Mouse (Mus musculus): ENCODE results near the gene Noto. TPM values are rescaled to one million over a fixed set of nuclear protein-coding genes. Genes with fewer than 3 reads are reported as not detected.
"Not testable (repeated sequence)": the region's sequence is repeated elsewhere in the genome, so short reads cannot be mapped to it uniquely, and the experiment has no call there.

Noto gene
- polyA plus RNA-seq, 1 experiment: not detected

- DNase-seq (ENCODE audit: low read depth in 1 of 2, low spot score in 2 of 2): no peak
- Histone ChIP-seq H3K27ac (ENCODE audit: insufficient read depth, low read length) (no peak overlapping the region), H3K27me3 (ENCODE audit: control insufficient read depth, insufficient read depth, low read length) (no peaks in the 10 kb centered on the region), H3K4me3 (ENCODE audit: extremely low read depth, insufficient read depth, insufficient read length) (no peak overlapping the region), H3K36me3 (ENCODE audit: control insufficient read depth, insufficient read depth, low read length) (peaks cover 22% of the 10 kb centered on the region), H3K4me1 (ENCODE audit: control insufficient read depth, insufficient read depth, insufficient read length) (no peaks in the 10 kb centered on the region)
- TF ChIP-seq CTCF (IDR thresholded peaks at IDR 0.05; ENCODE audit: extremely low read depth, insufficient read depth, insufficient read length, insufficient replicate concordance) (no peak), POLR2A (IDR thresholded peaks at IDR 0.05; ENCODE audit: low read depth, low read length) (no peak)
- 87% methylated on average over 4 of the region's 4 CpGs for WGBS
Observed at GRCm38 (mm10) chr6:85441142-85441541, 17.5 kb downstream of the Noto start.

GRCm38 (mm10) chr6:85443488-85444233 lies 20.0 kb downstream of the Noto start:
- WGBS: 88% methylated on average over 3 of the region's 3 CpGs
- Histone ChIP-seq H3K27ac (ENCODE audit: insufficient read depth, low read length) (no peak overlapping the region), H3K4me1 (ENCODE audit: control insufficient read depth, insufficient read depth, insufficient read length) (no peaks in the 10 kb centered on the region), H3K36me3 (ENCODE audit: control insufficient read depth, insufficient read depth, low read length) (peaks cover 23% of the 10 kb centered on the region), H3K27me3 (ENCODE audit: control insufficient read depth, insufficient read depth, low read length) (no peaks in the 10 kb centered on the region), H3K4me3 (ENCODE audit: extremely low read depth, insufficient read depth, insufficient read length) (no peak overlapping the region)
- no peak for DNase-seq (ENCODE audit: low read depth in 1 of 2, low spot score in 2 of 2)
- TF ChIP-seq CTCF (IDR thresholded peaks at IDR 0.05; ENCODE audit: extremely low read depth, insufficient read depth, insufficient read length, insufficient replicate concordance) (no peak), POLR2A (IDR thresholded peaks at IDR 0.05; ENCODE audit: low read depth, low read length) (no peak)

GRCm38 (mm10) chr6:85444266-85444965 lies 20.7 kb downstream of the Noto start:
- TF ChIP-seq POLR2A (IDR thresholded peaks at IDR 0.05; ENCODE audit: low read depth, low read length) (no peak), CTCF (IDR thresholded peaks at IDR 0.05; ENCODE audit: extremely low read depth, insufficient read depth, insufficient read length, insufficient replicate concordance) (no peak)
- WGBS: 91% methylated on average over 8 of the region's 8 CpGs
- no peaks in the 10 kb centered on the region for H3K27me3 ChIP-seq (ENCODE audit: control insufficient read depth, insufficient read depth, low read length)
- no peak for DNase-seq (ENCODE audit: low read depth in 1 of 2, low spot score in 2 of 2)
- no peaks in the 10 kb centered on the region for H3K4me1 ChIP-seq (ENCODE audit: control insufficient read depth, insufficient read depth, insufficient read length)
- H3K27ac ChIP-seq (ENCODE audit: insufficient read depth, low read length): no peak overlapping the region
- peaks cover 22% of the 10 kb centered on the region for H3K36me3 ChIP-seq (ENCODE audit: control insufficient read depth, insufficient read depth, low read length)
- no peak overlapping the region for H3K4me3 ChIP-seq (ENCODE audit: extremely low read depth, insufficient read depth, insufficient read length)

GRCm38 (mm10) chr6:85445286-85445685 lies 21.6 kb downstream of the Noto start:
- no peak for DNase-seq (ENCODE audit: low read depth in 1 of 2, low spot score in 2 of 2)
- no peak overlapping the region for H3K4me3 ChIP-seq (ENCODE audit: extremely low read depth, insufficient read depth, insufficient read length)
- 91% methylated on average over 5 of the region's 5 CpGs for WGBS
- H3K36me3 ChIP-seq (ENCODE audit: control insufficient read depth, insufficient read depth, low read length): peaks cover 17% of the 10 kb centered on the region
- TF ChIP-seq POLR2A (IDR thresholded peaks at IDR 0.05; ENCODE audit: low read depth, low read length) (no peak), CTCF (IDR thresholded peaks at IDR 0.05; ENCODE audit: extremely low read depth, insufficient read depth, insufficient read length, insufficient replicate concordance) (no peak)
- no peaks in the 10 kb centered on the region for H3K4me1 ChIP-seq (ENCODE audit: control insufficient read depth, insufficient read depth, insufficient read length)
- no peaks in the 10 kb centered on the region for H3K27me3 ChIP-seq (ENCODE audit: control insufficient read depth, insufficient read depth, low read length)
- no peak overlapping the region for H3K27ac ChIP-seq (ENCODE audit: insufficient read depth, low read length)

- TF ChIP-seq POLR2A (IDR thresholded peaks at IDR 0.05; ENCODE audit: low read depth, low read length) (no peak), CTCF (IDR thresholded peaks at IDR 0.05; ENCODE audit: extremely low read depth, insufficient read depth, insufficient read length, insufficient replicate concordance) (no peak)
- Histone ChIP-seq H3K27me3 (ENCODE audit: control insufficient read depth, insufficient read depth, low read length) (no peaks in the 10 kb centered on the region), H3K4me3 (ENCODE audit: extremely low read depth, insufficient read depth, insufficient read length) (no peak overlapping the region), H3K36me3 (ENCODE audit: control insufficient read depth, insufficient read depth, low read length) (peaks cover 13% of the 10 kb centered on the region), H3K4me1 (ENCODE audit: control insufficient read depth, insufficient read depth, insufficient read length) (peaks cover 3% of the 10 kb centered on the region; the same call in 1 of the 2 replicates), H3K27ac (ENCODE audit: insufficient read depth, low read length) (no peak overlapping the region)
- DNase-seq (ENCODE audit: low read depth in 1 of 2, low spot score in 2 of 2): no peak
- WGBS: 96% methylated on average over 6 of the region's 6 CpGs
Observed at GRCm38 (mm10) chr6:85447351-85447750, 23.7 kb downstream of the Noto start.

GRCm38 (mm10) chr6:85450140-85450539 lies 26.5 kb downstream of the Noto start:
- WGBS: 73% methylated on average over 1 of the region's 1 CpGs
- not testable (repeated sequence) for H3K27ac ChIP-seq (ENCODE audit: insufficient read depth, low read length); H3K36me3 ChIP-seq (ENCODE audit: control insufficient read depth, insufficient read depth, low read length); H3K4me3 ChIP-seq (ENCODE audit: extremely low read depth, insufficient read depth, insufficient read length); H3K27me3 ChIP-seq (ENCODE audit: control insufficient read depth, insufficient read depth, low read length); DNase-seq (ENCODE audit: low read depth in 1 of 2, low spot score in 2 of 2)
- peaks cover 15% of the 10 kb centered on the region; the same call in 1 of the 2 replicates for H3K4me1 ChIP-seq (ENCODE audit: control insufficient read depth, insufficient read depth, insufficient read length)

All from spleen, adult 2 months (tissue).